Mouse (Mus musculus) CH12.LX (cell line): ENCODE results near the gene Mrps22. TPM values are rescaled to one million over a fixed set of nuclear protein-coding genes. Genes with fewer than 3 reads are reported as not detected.

ENCODE experiments used
- DNase-seq: peaks from one replicate; pipeline ENCODE4 v3.0.0-alpha.2; 2013; ENCODE audit errors: extremely low read depth
- H3K27ac ChIP-seq: 2 replicates; pipeline ENCODE4 v1.5.1; 2012; ENCODE audit warnings: low read depth, mild to moderate bottlenecking, control low read depth, moderate library complexity; ENCODE audit not compliant: insufficient read depth
- H3K27me3 ChIP-seq: replicated peaks from 2 replicates; pipeline ENCODE3; 2012; ENCODE audit warnings: inconsistent platforms
- H3K36me3 ChIP-seq, 2 experiments: replicated peaks in 1 of 2; 2 replicates each; pipeline versions ENCODE3 to v1.6.1; 2012; ENCODE audit warnings: inconsistent platforms in 1 of 2, low read length in 1 of 2, mild to moderate bottlenecking in 1 of 2, mixed read lengths in 1 of 2, moderate library complexity in 1 of 2; ENCODE audit not compliant: control insufficient read depth in 1 of 2, insufficient read depth in 1 of 2
- H3K4me1 ChIP-seq, 2 experiments: 2 replicates each; pipeline ENCODE4 v1.6.1; 2012; ENCODE audit warnings: inconsistent platforms in 1 of 2, moderate library complexity in 1 of 2; ENCODE audit not compliant: insufficient read depth in 2 of 2, control insufficient read depth in 1 of 2
- H3K4me2 ChIP-seq: 2 replicates; pipeline ENCODE4 v1.6.1; 2012; ENCODE audit warnings: low read depth, mild to moderate bottlenecking, control low read depth; ENCODE audit not compliant: poor library complexity, insufficient read depth, severe bottlenecking
- H3K4me3 ChIP-seq, 3 experiments: fragments of 150-350 bp in 1 of 3; sonication (generic) in 1 of 3; replicated peaks in 1 of 3; 2 replicates each; pipeline versions ENCODE3 to v1.5.1; 2011 to 2012; ENCODE audit warnings: low read depth in 2 of 3, low read length in 2 of 3, mild to moderate bottlenecking in 2 of 3, moderate library complexity in 2 of 3, control low read depth in 1 of 3, improper control_type of control experiment in 1 of 3, inconsistent platforms in 1 of 3, mixed read lengths in 1 of 3; ENCODE audit not compliant: poor library complexity in 1 of 3
- H3K79me2 ChIP-seq: replicated peaks from 2 replicates; pipeline ENCODE4 v1.6.1; 2012; ENCODE audit warnings: mild to moderate bottlenecking, moderate library complexity; ENCODE audit not compliant: control insufficient read depth, poor library complexity, insufficient read depth, severe bottlenecking; ENCODE audit errors: extremely low read depth
- H3K9ac ChIP-seq: 2 replicates; pipeline ENCODE4 v1.6.1; 2012; ENCODE audit warnings: low read depth, mild to moderate bottlenecking, control low read depth, moderate library complexity; ENCODE audit not compliant: insufficient read depth
- H3K9me3 ChIP-seq: replicated peaks from 2 replicates; pipeline ENCODE3; 2012; ENCODE audit warnings: low read length, inconsistent platforms, mixed read lengths
- BHLHE40 ChIP-seq: IDR thresholded peaks from 2 replicates; pipeline ENCODE4 v1.6.1; 2011; ENCODE audit warnings: mild to moderate bottlenecking, low read depth, low read length, improper control_type of control experiment
- CHD1 ChIP-seq: IDR thresholded peaks from 2 replicates; pipeline ENCODE4 v1.6.1; 2012; ENCODE audit warnings: low read depth, low read length, improper control_type of control experiment, inconsistent platforms
- CHD2 ChIP-seq: IDR thresholded peaks from 2 replicates; pipeline ENCODE4 v1.6.1; 2011; ENCODE audit warnings: low read length, improper control_type of control experiment
- CTCF ChIP-seq, 2 experiments: IDR thresholded peaks in 1 of 2; conservative IDR thresholded peaks in 1 of 2; 2 replicates each; pipeline ENCODE4 v1.5.1; 2011 to 2012; ENCODE audit warnings: low read depth in 2 of 2, low read length in 2 of 2, improper control_type of control experiment in 1 of 2, inconsistent platforms in 1 of 2, mild to moderate bottlenecking in 1 of 2, moderate library complexity in 1 of 2
- E2F4 ChIP-seq: IDR thresholded peaks from 2 replicates; pipeline ENCODE4 v1.6.1; 2011; ENCODE audit warnings: low read depth, low read length, improper control_type of control experiment; ENCODE audit not compliant: insufficient replicate concordance
- ELF1 ChIP-seq: IDR thresholded peaks from 2 replicates; pipeline ENCODE4 v1.6.1; 2014; ENCODE audit warnings: low read depth, mild to moderate bottlenecking, inconsistent platforms, low read length, improper control_type of control experiment
- EP300 ChIP-seq: IDR thresholded peaks from 2 replicates; pipeline ENCODE4 v1.6.1; 2011; ENCODE audit warnings: low read length, improper control_type of control experiment
- ETS1 ChIP-seq: conservative IDR thresholded peaks from 2 replicates; pipeline ENCODE4 v1.6.1; 2012; ENCODE audit warnings: low read depth, mild to moderate bottlenecking, inconsistent platforms, low read length, improper control_type of control experiment, moderate library complexity
- GABPA ChIP-seq: IDR thresholded peaks from 2 replicates; pipeline ENCODE4 v1.6.1; 2012; ENCODE audit warnings: low read depth, low read length, improper control_type of control experiment, inconsistent platforms; ENCODE audit not compliant: insufficient replicate concordance
- HCFC1 ChIP-seq: IDR thresholded peaks from 2 replicates; pipeline ENCODE4 v1.6.1; 2012; ENCODE audit warnings: low read depth, mild to moderate bottlenecking, inconsistent platforms, low read length, improper control_type of control experiment
- IRF4 ChIP-seq: IDR thresholded peaks from 2 replicates; pipeline ENCODE4 v1.6.1; 2014; ENCODE audit warnings: low read depth, mild to moderate bottlenecking, inconsistent platforms, low read length, improper control_type of control experiment
- JUN ChIP-seq: IDR thresholded peaks from 2 replicates; pipeline ENCODE4 v1.6.1; 2011; ENCODE audit warnings: low read depth, mild to moderate bottlenecking, low read length, improper control_type of control experiment, moderate library complexity; ENCODE audit not compliant: insufficient read depth
- JUND ChIP-seq: conservative IDR thresholded peaks from 2 replicates; pipeline ENCODE4 v1.6.1; 2011; ENCODE audit warnings: low read depth, low read length, improper control_type of control experiment
- KAT2A ChIP-seq: IDR thresholded peaks from 2 replicates; pipeline ENCODE4 v1.6.1; 2012; ENCODE audit warnings: low read length, improper control_type of control experiment, inconsistent platforms; ENCODE audit not compliant: insufficient replicate concordance
- MAFK ChIP-seq: IDR thresholded peaks from 2 replicates; pipeline ENCODE4 v1.6.1; 2011; ENCODE audit warnings: low read length, improper control_type of control experiment; ENCODE audit not compliant: insufficient replicate concordance
- MAX ChIP-seq: IDR thresholded peaks from 2 replicates; pipeline ENCODE4 v1.6.1; 2011; ENCODE audit warnings: low read length, improper control_type of control experiment
- MAZ ChIP-seq: IDR thresholded peaks from 2 replicates; pipeline ENCODE4 v1.6.1; 2012; ENCODE audit warnings: low read depth, mild to moderate bottlenecking, inconsistent platforms, low read length, improper control_type of control experiment, moderate library complexity
- MEF2A ChIP-seq: IDR thresholded peaks from 2 replicates; pipeline ENCODE4 v1.6.1; 2014; ENCODE audit warnings: low read depth, mild to moderate bottlenecking, inconsistent platforms, low read length, improper control_type of control experiment, borderline replicate concordance
- MXI1 ChIP-seq: IDR thresholded peaks from 2 replicates; pipeline ENCODE4 v1.6.1; 2011; ENCODE audit warnings: mild to moderate bottlenecking, low read depth, low read length, improper control_type of control experiment
- MYC ChIP-seq: IDR thresholded peaks from 2 replicates; pipeline ENCODE4 v1.6.1; 2011; ENCODE audit warnings: low read depth, mild to moderate bottlenecking, improper control_type of control experiment, low read length
- NELFE ChIP-seq: IDR thresholded peaks from 2 replicates; pipeline ENCODE4 v1.6.1; 2011; ENCODE audit warnings: low read depth, low read length, improper control_type of control experiment
- NRF1 ChIP-seq: IDR thresholded peaks from 2 replicates; pipeline ENCODE4 v1.6.1; 2014; ENCODE audit warnings: low read depth, mild to moderate bottlenecking, inconsistent platforms, low read length, improper control_type of control experiment, moderate library complexity
- PAX5 ChIP-seq: IDR thresholded peaks from 2 replicates; pipeline ENCODE4 v1.6.1; 2012; ENCODE audit warnings: low read length, inconsistent platforms, mixed read lengths
- POLR2A ChIP-seq: IDR thresholded peaks from 2 replicates; pipeline ENCODE4 v1.6.1; 2011; ENCODE audit warnings: low read depth, mild to moderate bottlenecking, improper control_type of control experiment, low read length
- POLR2AphosphoS2 ChIP-seq: IDR thresholded peaks from 2 replicates; pipeline ENCODE4 v1.6.1; 2011; ENCODE audit warnings: low read depth, low read length, improper control_type of control experiment
- RAD21 ChIP-seq: IDR thresholded peaks from 2 replicates; pipeline ENCODE4 v1.6.1; 2011; ENCODE audit warnings: low read depth, mild to moderate bottlenecking, low read length, improper control_type of control experiment, moderate library complexity
- RCOR1 ChIP-seq: conservative IDR thresholded peaks from 2 replicates; pipeline ENCODE4 v1.6.1; 2012; ENCODE audit warnings: low read depth, mild to moderate bottlenecking, inconsistent platforms, low read length, improper control_type of control experiment
- SIN3A ChIP-seq: IDR thresholded peaks from 2 replicates; pipeline ENCODE4 v1.6.1; 2012; ENCODE audit warnings: low read length, improper control_type of control experiment, inconsistent platforms
- SMC3 ChIP-seq: IDR thresholded peaks from 2 replicates; pipeline ENCODE4 v1.6.1; 2011; ENCODE audit warnings: low read depth, low read length, improper control_type of control experiment
- TBP ChIP-seq: conservative IDR thresholded peaks from 2 replicates; pipeline ENCODE4 v1.6.1; 2011; ENCODE audit warnings: low read depth, low read length, improper control_type of control experiment
- TCF12 ChIP-seq: IDR thresholded peaks from 2 replicates; pipeline ENCODE4 v1.6.1; 2014; ENCODE audit warnings: low read depth, mild to moderate bottlenecking, inconsistent platforms, low read length, improper control_type of control experiment
- UBTF ChIP-seq: IDR thresholded peaks from 2 replicates; pipeline ENCODE4 v1.6.1; 2012; ENCODE audit warnings: low read depth, mild to moderate bottlenecking, inconsistent platforms, low read length, improper control_type of control experiment, moderate library complexity
- USF1 ChIP-seq: IDR thresholded peaks from 2 replicates; pipeline ENCODE4 v1.6.1; 2014; ENCODE audit warnings: low read depth, mild to moderate bottlenecking, inconsistent platforms, low read length, improper control_type of control experiment
- USF2 ChIP-seq: conservative IDR thresholded peaks from 2 replicates; pipeline ENCODE4 v1.6.1; 2011; ENCODE audit warnings: low read depth, low read length, improper control_type of control experiment
- ZC3H11A ChIP-seq: IDR thresholded peaks from 2 replicates; pipeline ENCODE4 v1.6.1; 2012; ENCODE audit warnings: low read depth, mild to moderate bottlenecking, inconsistent platforms, low read length, improper control_type of control experiment
- ZKSCAN1 ChIP-seq: IDR thresholded peaks from 2 replicates; pipeline ENCODE4 v1.6.1; 2012; ENCODE audit warnings: low read depth, inconsistent platforms, low read length, improper control_type of control experiment, borderline replicate concordance
- ZMIZ1 ChIP-seq: IDR thresholded peaks from 2 replicates; pipeline ENCODE4 v1.6.1; 2012; ENCODE audit warnings: low read depth, mild to moderate bottlenecking, inconsistent platforms, low read length, improper control_type of control experiment
- ZNF384 ChIP-seq: IDR thresholded peaks from 2 replicates; pipeline ENCODE4 v1.6.1; 2012; ENCODE audit warnings: low read depth, low read length, improper control_type of control experiment, inconsistent platforms
- dilution Hi-C: fragments of 300-500 bp; cut with MboI; formaldehyde crosslinking; loops from 2 replicates; pipeline ENCODE4 v1.14.3; 2020; ENCODE audit warnings: low sequenced_read_pairs; ENCODE audit not compliant: extremely low pct_unique_long_range_greater_than_20kb, extremely low pct_ligation_motif_present
- in situ Hi-C: fragments of 300-500 bp; cut with MboI; formaldehyde crosslinking; loops from 3 replicates; pipeline ENCODE4 v1.14.3; 2019; ENCODE audit warnings: low sequenced_read_pairs, low pct_ligation_motif_present, low pct_unique_long_range_greater_than_20kb, mixed read lengths
- polyA plus RNA-seq: library from polyadenylated mRNA; unstranded; fragments of >175 nt; gene quantifications from 2 replicates; pipeline ENCODE4 v1.2.1, GENCODE M21; 2012; ENCODE audit warnings: low read depth; ENCODE audit not compliant: insufficient read length
- total RNA-seq, 2 experiments: library from RNA; depleted of rRNA; stranded (reverse); fragments of 300-350 nt in 1 of 2; fragments of >200 nt in 1 of 2; gene quantifications; 2 replicates each; pipeline ENCODE4 v1.2.3; 2012 to 2014

The Mrps22 gene
- total RNA-seq (2012; rRNA removed), result 65.0 and 74.2 TPM in 2 replicates
- 112 and 128 TPM in 2 replicates for total RNA-seq (2014; rRNA removed)
- polyA plus RNA-seq, result 63.0 and 72.3 TPM in 2 replicates

DNA sequence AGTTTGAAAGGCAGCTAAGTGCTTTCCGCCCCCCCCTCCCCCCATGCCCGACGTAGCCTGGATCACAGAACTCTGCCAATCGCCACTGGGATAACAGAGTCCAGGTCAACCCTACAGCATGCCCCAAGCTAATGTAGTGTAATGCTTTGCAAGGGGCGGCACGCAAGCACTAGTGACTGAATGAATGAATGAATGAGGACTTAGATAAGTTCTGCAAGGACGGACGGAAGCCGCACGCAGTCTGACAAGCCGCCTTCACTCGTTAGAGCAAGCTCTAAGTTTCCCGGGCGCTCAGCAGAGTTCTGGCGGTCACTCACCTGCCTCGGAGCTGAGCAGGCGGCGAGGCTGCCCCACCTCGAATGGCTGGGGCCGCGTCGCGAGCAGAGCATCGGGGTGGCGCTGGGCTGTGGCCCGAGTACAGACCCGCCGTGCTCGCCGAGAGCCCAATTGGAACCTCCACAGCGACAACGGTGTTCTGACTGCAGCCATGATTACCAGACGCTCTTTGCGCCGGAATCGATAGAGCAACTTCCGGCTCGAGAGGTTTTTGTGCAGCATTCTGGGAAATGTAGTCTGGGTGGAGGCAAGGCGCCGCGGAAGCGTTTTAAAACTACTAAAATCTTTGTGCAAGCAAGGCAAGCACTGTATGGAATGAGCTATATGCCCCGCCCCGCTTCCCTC is at the start of gene Mrps22:
Mrps22 (minus strand) TSS at position 505 of the 681 bp plus-strand sequence.
- H3K27me3 ChIP-seq, result peaks cover 10% of the 10 kb centered on the region
- dilution Hi-C loops (no loop called here), in situ Hi-C loops (no loop called here)
- H3K4me1 ChIP-seq, result peaks cover 3 to 17% of the 10 kb centered on the region in 2 experiments; a peak in 2 of 4 replicates
- peak within 1 kb of the TSS; percentile 67 for H3K9ac ChIP-seq
- peaks cover 18 to 29% of the 10 kb centered on the region in 2 experiments for H3K36me3 ChIP-seq
- H3K9me3 ChIP-seq, result peaks cover 11% of the 10 kb centered on the region
- TF ChIP-seq SIN3A (peak; percentile 85; the same call in 1 of the 2 replicates), ZKSCAN1 (no peak), JUND (no peak), BHLHE40 (no peak), USF1 (no peak), ELF1 (peak; percentile 93), TBP (peak; percentile 85), IRF4 (peak; percentile 31; the same call in 1 of the 2 replicates), ZC3H11A (no peak), HCFC1 (peak; percentile 99), MAFK (no peak), EP300 (no peak), UBTF (no peak), ZMIZ1 (0 out of 2 replicates have a peak, but pooled peaks have one; percentile 31), USF2 (no peak), E2F4 (no peak), CHD2 (peak; percentile 91), MYC (no peak), MAZ (no peak), SMC3 (no peak), POLR2A (peak; percentile 88), MAX (no peak), KAT2A (peak; percentile 97; the same call in 1 of the 2 replicates), POLR2AphosphoS2 (peak; percentile 43; the same call in 1 of the 2 replicates), MEF2A (no peak), GABPA (peak; percentile 72; the same call in 1 of the 2 replicates), MXI1 (peak; percentile 57), RCOR1 (no peak), TCF12 (peak; percentile 87), CHD1 (no peak), JUN (no peak), ZNF384 (no peak), PAX5 (no peak), NELFE (peak; percentile 84), RAD21 (no peak), NRF1 (peak; percentile 64), CTCF (conservative IDR thresholded peaks at IDR 0.05 in 1 of 2, IDR thresholded peaks at IDR 0.05 in 1 of 2; ENCODE audit: low read depth in 2 of 2, low read length in 2 of 2) (no peak), ETS1 (no peak)
- peak within 1 kb of the TSS; percentile 83 to 93 (median 88) for H3K4me3 ChIP-seq
- peaks cover 23% of the 10 kb centered on the region for H3K79me2 ChIP-seq
- DNase-seq, result peak; percentile 90
- H3K4me2 ChIP-seq, result peak within 1 kb of the TSS; percentile 92
- peak within 1 kb of the TSS; percentile 10; the same call in 1 of the 2 replicates for H3K27ac ChIP-seq
